Mouse (Mus musculus) heart, postnatal 25 days (tissue): ENCODE results near the gene Lrp1. TPM values are rescaled to one million over a fixed set of nuclear protein-coding genes. Genes with fewer than 3 reads are reported as not detected.

ENCODE experiments used
- DNase-seq: peaks from one replicate; pipeline ENCODE4 v3.0.0; 2022; ENCODE audit warnings: low spot score
- intact Hi-C: fragments of 180-260 bp; cut with DNase I; formaldehyde crosslinking; loops from one replicate; pipeline ENCODE4 v1.15.1; 2025
- total RNA-seq, 2 experiments: library from RNA; stranded (reverse); gene quantifications; 2 replicates each; pipeline ENCODE4 v1.2.3; 2021

The Lrp1 gene
- total RNA-seq, 2 experiments from 2014 or later, result 70.7 to 90.2 TPM

GRCm38 (mm10) chr10:127619119-127619721, 1.7 kb downstream of the Lrp1 start:
- intact Hi-C loops, result no loop called here
- DNase-seq, result no peak

GRCm38 (mm10) chr10:127618173-127618572, 2.8 kb downstream of the Lrp1 start:
- DNase-seq, result no peak
- intact Hi-C loops, result no loop called here

GRCm38 (mm10) chr10:127617294-127617693, 3.7 kb downstream of the Lrp1 start:
- intact Hi-C loops, result no loop called here
- DNase-seq, result no peak

GRCm38 (mm10) chr10:127616261-127616679, 4.7 kb downstream of the Lrp1 start:
- no peak for DNase-seq
- intact Hi-C loops, result no loop called here

- peak; percentile 75 for DNase-seq
- intact Hi-C loops, result no loop called here
Observed at GRCm38 (mm10) chr10:127615591-127615990, 5.4 kb downstream of the Lrp1 start.

DNA sequence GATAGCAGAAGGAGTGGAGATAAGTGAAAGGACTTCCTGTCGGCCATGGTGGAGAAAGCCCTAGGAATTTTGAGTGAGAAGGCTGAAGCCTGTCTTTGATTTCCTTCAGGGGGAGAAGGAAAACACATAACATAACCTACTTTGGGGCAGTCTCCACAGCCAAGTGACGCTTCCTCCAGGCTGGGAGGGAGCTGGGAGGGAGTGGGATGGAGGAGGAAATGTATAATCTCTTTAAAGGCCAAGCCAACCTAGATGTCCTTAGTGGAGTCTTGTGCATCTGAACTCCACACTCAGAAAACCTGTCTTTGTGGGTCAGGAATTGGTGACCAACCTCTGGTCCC, 5.9 kb downstream of the Lrp1 start:
- DNase-seq, result no peak
- intact Hi-C loops, result no loop called here

GRCm38 (mm10) chr10:127614236-127615033, 6.5 kb downstream of the Lrp1 start:
- no peak for DNase-seq
- intact Hi-C loops, result no loop called here

DNA sequence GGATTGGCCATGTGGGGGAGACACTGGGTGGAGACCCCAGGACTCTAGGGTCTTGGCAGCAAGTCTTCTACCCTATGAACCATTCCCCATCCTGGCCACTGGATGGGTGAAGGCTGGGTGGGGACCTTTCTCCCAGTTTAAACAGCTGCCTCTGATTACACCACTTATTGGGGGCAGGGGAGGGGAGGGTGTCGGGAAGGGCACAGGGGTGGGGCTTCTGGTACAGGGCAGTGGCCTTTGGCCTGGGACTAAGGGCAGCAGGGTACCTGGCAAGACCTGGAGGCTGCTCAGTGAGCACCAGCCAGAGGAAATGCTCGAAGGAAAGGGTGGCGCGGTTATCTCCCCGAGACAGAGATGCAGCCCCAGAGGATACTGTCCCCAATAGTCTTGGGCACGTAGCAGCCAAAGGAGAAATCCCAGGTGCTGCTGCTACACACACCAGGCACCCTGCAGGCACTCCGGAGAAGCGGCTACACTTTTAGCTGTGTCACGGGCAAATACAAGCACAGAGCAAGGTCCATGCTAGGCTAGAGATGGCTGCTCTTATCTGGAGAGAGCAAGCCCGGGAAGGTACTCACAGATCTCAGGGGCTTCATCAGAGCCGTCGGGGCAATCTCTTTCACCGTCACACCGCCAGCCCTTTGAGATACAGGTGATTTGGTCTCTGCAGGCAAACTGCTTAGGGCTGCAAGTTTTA, 8.7 kb downstream of the Lrp1 start:
- no peak for DNase-seq
- intact Hi-C loops, result no loop called here

GRCm38 (mm10) chr10:127610066-127610415, 10.9 kb downstream of the Lrp1 start:
- no peak for DNase-seq
- intact Hi-C loops, result no loop called here

GRCm38 (mm10) chr10:127609415-127610065, 11.4 kb downstream of the Lrp1 start:
- no peak for DNase-seq
- intact Hi-C loops, result no loop called here

- no peak for DNase-seq
- intact Hi-C loops, result no loop called here
Observed at GRCm38 (mm10) chr10:127607059-127607458, 13.9 kb downstream of the Lrp1 start.

DNA sequence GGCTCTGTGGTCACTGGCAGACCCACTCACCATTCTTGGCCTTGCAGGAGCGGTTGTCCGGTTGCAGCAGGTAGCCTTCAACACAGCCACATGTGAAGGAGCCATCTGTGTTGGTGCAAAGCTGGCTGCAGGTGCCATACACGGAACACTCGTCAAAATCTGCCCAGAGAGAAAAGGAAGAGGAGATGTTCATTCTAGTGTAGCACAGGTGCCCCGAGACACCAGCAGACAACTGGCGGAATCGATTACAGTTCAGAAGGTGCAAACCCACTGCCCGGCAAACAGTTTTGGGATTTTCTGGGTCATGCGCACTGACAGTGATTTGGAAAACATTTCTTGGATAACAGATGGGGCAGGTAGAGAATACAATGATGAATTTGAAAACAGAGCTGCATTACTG, 15.2 kb downstream of the Lrp1 start:
- intact Hi-C loops, result no loop called here
- no peak for DNase-seq

- intact Hi-C loops, result no loop called here
- DNase-seq, result no peak
Observed at GRCm38 (mm10) chr10:127605251-127605547, 15.7 kb downstream of the Lrp1 start.

GRCm38 (mm10) chr10:127604465-127605250, 16.3 kb downstream of the Lrp1 start:
- intact Hi-C loops, result no loop called here
- no peak for DNase-seq

DNA sequence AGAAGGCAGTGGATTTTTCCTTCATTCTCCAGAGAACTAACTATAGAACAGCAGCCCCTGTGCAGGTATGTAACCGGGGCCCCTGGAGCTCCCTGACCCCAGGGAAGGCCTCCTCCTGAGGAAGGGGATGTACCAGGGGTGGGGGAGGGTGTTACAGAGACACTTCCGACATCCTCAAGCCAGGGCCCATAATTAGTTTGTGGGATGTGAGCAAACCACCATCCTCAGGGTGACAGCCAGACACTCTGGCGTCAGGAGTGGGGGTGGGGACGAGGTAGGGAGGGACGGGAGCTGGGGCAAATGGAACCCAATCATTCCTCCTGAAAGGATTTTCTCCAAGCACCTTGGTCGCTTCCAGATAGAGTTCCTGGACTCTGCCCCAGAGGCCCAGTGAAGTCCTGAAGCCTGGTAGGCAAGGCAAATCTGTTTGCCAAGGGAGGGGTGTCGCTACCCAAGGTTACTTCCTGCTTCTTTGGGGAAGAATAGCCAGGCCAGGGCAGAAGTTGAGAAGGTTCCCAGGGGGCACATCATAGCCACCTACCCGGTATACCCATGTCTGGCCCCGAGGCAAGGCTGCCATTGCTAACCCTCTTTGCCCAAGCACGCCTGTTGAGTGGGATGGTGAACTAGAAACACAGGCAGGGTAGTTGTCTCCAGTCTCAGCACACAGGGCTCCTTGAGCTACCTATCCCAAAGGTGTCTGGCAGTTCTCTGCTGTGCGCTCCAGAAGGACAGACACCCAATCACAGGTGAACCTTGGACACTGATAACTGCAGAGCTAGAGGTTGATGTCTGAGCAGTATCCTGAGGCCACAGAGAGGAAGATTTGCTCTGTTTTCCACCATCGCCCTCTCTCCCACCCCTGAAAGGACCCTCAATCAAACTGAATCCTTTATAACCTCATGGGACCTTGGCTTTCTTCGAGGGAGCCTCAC, 17.2 kb downstream of the Lrp1 start:
- DNase-seq, result no peak
- intact Hi-C loops, result no loop called here

- no peak for DNase-seq
- intact Hi-C loops, result no loop called here
Observed at GRCm38 (mm10) chr10:127602194-127602593, 18.8 kb downstream of the Lrp1 start.

DNA sequence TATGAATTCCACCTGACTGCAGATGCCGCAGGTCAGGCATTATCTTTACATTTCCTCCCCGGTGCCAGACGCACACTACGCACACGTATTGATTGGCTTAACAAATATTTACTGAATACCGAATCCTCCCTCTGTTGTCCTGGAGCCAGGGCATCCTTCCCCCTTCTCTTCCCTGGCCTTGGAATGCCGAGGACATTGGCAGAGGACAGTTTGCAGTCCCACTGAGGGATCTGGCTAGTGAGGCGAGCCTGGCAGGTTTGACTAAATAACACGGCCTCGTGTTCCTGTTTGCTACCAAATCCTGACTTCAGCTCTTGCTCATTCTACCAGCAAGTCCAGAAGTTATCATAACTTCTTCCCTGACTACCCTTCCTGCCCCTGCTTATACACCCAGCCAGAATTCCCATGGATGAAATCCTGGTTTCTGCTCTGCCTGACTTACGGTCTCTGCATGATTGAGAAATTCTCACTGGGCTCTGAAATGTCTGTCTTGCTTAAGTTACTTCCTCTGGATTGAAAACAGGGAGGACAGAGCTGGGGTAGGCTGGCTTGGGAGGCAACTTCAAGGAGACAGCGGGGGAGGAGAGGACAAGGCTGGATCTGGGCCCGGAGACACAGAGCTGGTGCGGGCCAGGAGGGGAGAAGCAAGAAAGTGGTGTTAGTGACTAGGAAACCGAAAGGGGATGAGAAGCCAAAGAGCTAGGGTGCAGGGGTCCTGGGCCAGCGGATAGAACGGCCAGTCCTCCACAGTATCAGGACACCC, 21.0 kb downstream of the Lrp1 start:
- intact Hi-C loops, result no loop called here
- peak; percentile 85 for DNase-seq

DNA sequence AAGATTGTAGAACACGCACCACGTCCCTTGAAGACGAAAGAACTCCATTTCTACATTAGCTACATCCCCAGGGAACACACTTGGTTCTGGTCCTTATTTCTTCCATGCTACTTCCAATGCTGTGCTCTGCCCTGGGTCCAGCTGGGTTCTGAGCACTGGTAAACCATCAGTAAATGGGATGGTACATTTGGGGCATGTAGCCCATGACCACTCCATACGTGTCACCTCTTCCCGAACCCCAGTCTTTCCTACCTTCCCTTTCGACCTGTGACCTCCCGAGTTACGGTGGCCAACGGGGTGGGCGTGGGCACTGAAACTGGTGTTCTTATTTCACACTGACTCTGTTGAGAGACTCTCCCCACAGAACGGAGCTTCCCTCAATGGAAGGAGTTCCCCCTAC, 21.7 kb downstream of the Lrp1 start:
- intact Hi-C loops, result no loop called here
- DNase-seq, result no peak
